In the genomic region with DNA sequence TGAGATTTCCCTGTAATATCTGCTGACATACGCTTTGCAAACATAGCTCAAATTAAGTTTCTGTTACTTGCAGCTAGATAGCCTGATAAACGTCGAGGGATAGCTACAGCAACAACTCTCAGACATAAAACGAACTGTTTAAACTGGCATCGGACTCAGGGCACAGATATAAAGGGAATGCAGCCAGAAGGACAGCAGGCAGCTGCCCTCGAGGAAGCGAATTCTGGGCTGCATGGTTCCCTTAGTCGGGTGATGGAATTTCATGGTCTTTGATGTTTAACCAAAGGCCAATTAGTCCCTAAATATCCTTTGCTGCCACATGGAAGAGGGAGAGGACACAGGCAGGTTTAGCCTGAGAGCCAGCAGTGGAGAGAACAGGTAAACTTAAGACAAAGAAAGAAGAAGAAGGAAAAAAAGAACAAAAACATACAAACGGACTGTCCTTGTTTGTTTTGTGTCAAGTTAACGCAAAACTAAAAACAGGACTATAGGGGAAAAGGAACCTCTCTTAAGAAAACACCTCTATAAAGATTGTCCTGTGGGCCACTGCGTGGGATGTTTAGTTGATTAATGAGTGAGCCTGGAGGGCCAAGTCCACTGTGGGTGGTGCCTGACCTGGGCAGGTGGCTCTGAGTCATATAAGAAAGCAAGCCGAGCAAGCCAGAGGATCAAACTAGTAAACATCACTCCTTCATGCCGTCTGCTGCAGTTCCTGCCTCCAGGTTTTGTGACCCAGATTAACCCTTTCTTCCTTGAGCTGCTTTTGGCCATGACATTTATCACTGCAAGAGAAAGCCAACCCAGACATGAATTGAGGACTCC, we compare ENCODE assay signal across 18 mouse cellular contexts.
A peak's percentile ranks its signal among the peaks of the same experiment; 100 is the strongest.
DNase-seq lines count a peak whose midpoint lies in the region; ATAC-seq and TF ChIP-seq lines count a peak whose summit lies in the region.
"Had no signal": no experiment of that assay in that cellular context is flagged by ENCODE, and none has a peak within 500 bp of the region (broad histone marks: within the 10 kb centered on the region; RNA-seq: fewer than 3 reads in every experiment).

No protein-coding gene starts in this region.

- H3K4me1 ChIP-seq in liver, embryonic 12.5 days: no peaks in the 10 kb centered on the region
- peaks cover 3% of the 10 kb centered on the region; the same call in 1 of the 2 replicates for H3K4me1 ChIP-seq in kidney, adult 2 months (ENCODE audit: control insufficient read depth, insufficient read depth, low read length)
- H3K4me1 ChIP-seq: heart, embryonic 15.5 days had no signal

- peak; percentile 6 for DNase-seq in liver
- DNase-seq in kidney, adult 2 months: peak; percentile 73
- DNase-seq in kidney, postnatal 25 days: peak; percentile 46 to 59
- DNase-seq in yolk sac, embryonic 10.5 days (ENCODE audit: low spot score): peak; percentile 56
- DNase-seq in lung, adult 18-20 months: no peak
- DNase-seq in adrenal gland, adult 8-10 months: no peak
- DNase-seq: B cell, adult 2 months; embryo, embryonic 11 days; gastrocnemius, postnatal 36 days; right cerebral cortex, postnatal 25 days; thymus, adult 18-20 months had no signal

- H3K36me3 ChIP-seq in liver, embryonic 12.5 days: no peaks in the 10 kb centered on the region
- H3K36me3 ChIP-seq in kidney, adult 2 months (ENCODE audit: control insufficient read depth, insufficient read depth, low read length): no peaks in the 10 kb centered on the region
- H3K36me3 ChIP-seq: heart, embryonic 15.5 days had no signal

- H3K9ac ChIP-seq in liver, embryonic 12.5 days: no peak overlapping the region
- H3K9ac ChIP-seq: heart, embryonic 15.5 days had no signal

- no peak for ATAC-seq in liver, embryonic 12.5 days
- no peak for ATAC-seq in monocyte, adult 5-6 weeks (replicated peaks; ENCODE audit: insufficient number of reproducible peaks, low FRiP score, low TSS enrichment, poor library complexity, severe bottlenecking)
- ATAC-seq: forebrain, embryonic 16.5 days; lung, postnatal 0 days; midbrain, embryonic 16.5 days had no signal

- H3K9me3 ChIP-seq in liver, embryonic 12.5 days (replicated peaks): 0 out of 2 replicates have a peak, but pooled peaks cover 5% of the 10 kb centered on the region
- H3K9me3 ChIP-seq: heart, embryonic 15.5 days had no signal

- no peak for TF ChIP-seq POLR2A in kidney, adult 2 months (IDR thresholded peaks at IDR 0.05; ENCODE audit: low read depth, low read length)

- H3K27me3 ChIP-seq in liver, embryonic 12.5 days (replicated peaks): no peaks in the 10 kb centered on the region
- no peaks in the 10 kb centered on the region for H3K27me3 ChIP-seq in kidney, adult 2 months (replicated peaks; ENCODE audit: control insufficient read depth, insufficient read depth, low read length)
- H3K27me3 ChIP-seq: heart, embryonic 15.5 days had no signal

- WGBS in liver, embryonic 12.5 days (ENCODE audit: insufficient replicate concordance): 62% methylated on average over 13 of the region's 13 CpGs
- 19% methylated on average over 13 of the region's 13 CpGs for WGBS in kidney, adult 2 months

- H3K27ac ChIP-seq in liver, embryonic 12.5 days: no peak overlapping the region
- peak overlapping the region; percentile 1; the same call in 1 of the 2 replicates for H3K27ac ChIP-seq in kidney, adult 2 months (ENCODE audit: insufficient read depth, low read depth, low read length)
- H3K27ac ChIP-seq: heart, embryonic 15.5 days; left cerebral cortex, adult 2 months had no signal

- H3K4me3 ChIP-seq in liver, embryonic 12.5 days: no peak overlapping the region
- no peak overlapping the region for H3K4me3 ChIP-seq in kidney, adult 2 months (ENCODE audit: insufficient read depth, low read depth, low read length)
- H3K4me3 ChIP-seq: heart, embryonic 15.5 days; left cerebral cortex, adult 2 months had no signal

- TF ChIP-seq CTCF in kidney, adult 2 months (conservative IDR thresholded peaks at IDR 0.05; ENCODE audit: insufficient read depth, insufficient read length, low read depth, low read length): no peak

- no peak overlapping the region for H3K4me2 ChIP-seq in liver, embryonic 12.5 days
- H3K4me2 ChIP-seq: heart, embryonic 15.5 days had no signal

Comparison
In these comparisons a context has a peak if more than half of its experiments do, and no peak if none do; other contexts are left out.
1. DNase-seq: peak in liver (single experiment), kidney, adult 2 months (single experiment), kidney, postnatal 25 days (2 of 2) and yolk sac, embryonic 10.5 days (single experiment); none in lung, adult 18-20 months (0 of 2) and adrenal gland, adult 8-10 months (single experiment).